Mouse (Mus musculus) spleen, embryonic (tissue): ENCODE measurements around the gene Sumf1.

Experiments
- CTCF ChIA-PET: fragments of 350-600 bp; sonication (Branson Sonifier 250); formaldehyde crosslinking; loops from one replicate; lab custom pipeline; 2022; lab: Charles Lee

The Sumf1 gene

GRCm38 (mm10) chr6:108184847-108185684 lies at the start of gene Sumf1:
Gene Sumf1 (minus strand): TSS chr6:108185582.
- CTCF ChIA-PET: interaction anchor here (0.5 kb wide), 1 partner anchor 1380 kb away, joined by 5 read pairs; no protein-coding TSS in a partner anchor

- CTCF ChIA-PET: no interaction called here
These were observed 49.2 kb upstream of the Sumf1 start for GRCm38 (mm10) chr6:108234536-108234935.

- CTCF ChIA-PET: no interaction called here
These were observed 47.7 kb upstream of the Sumf1 start for GRCm38 (mm10) chr6:108233070-108233469.

GRCm38 (mm10) chr6:108231892-108232710 lies 46.7 kb upstream of the Sumf1 start:
- CTCF ChIA-PET: no interaction called here

- CTCF ChIA-PET: no interaction called here
These were observed 45.2 kb upstream of the Sumf1 start for GRCm38 (mm10) chr6:108230608-108231007.

GRCm38 (mm10) chr6:108228601-108229000 lies 43.2 kb upstream of the Sumf1 start:
- CTCF ChIA-PET: interaction anchor here (0.6 kb wide), 1 partner anchor 644 kb away, joined by 4 read pairs; no protein-coding TSS in a partner anchor

GRCm38 (mm10) chr6:108228048-108228447 lies 42.7 kb upstream of the Sumf1 start:
- CTCF ChIA-PET: no interaction called here

- CTCF ChIA-PET: no interaction called here
These were observed 42.1 kb upstream of the Sumf1 start for GRCm38 (mm10) chr6:108227461-108227860.

- CTCF ChIA-PET: no interaction called here
These were observed 40.8 kb upstream of the Sumf1 start for GRCm38 (mm10) chr6:108226230-108226629.

GRCm38 (mm10) chr6:108225027-108225426 lies 39.6 kb upstream of the Sumf1 start:
- CTCF ChIA-PET: no interaction called here

- CTCF ChIA-PET: no interaction called here
These were observed 39.0 kb upstream of the Sumf1 start for GRCm38 (mm10) chr6:108224361-108224760.

- CTCF ChIA-PET: interaction anchor here (0.6 kb wide), 1 partner anchor 419 kb away, joined by 5 read pairs; no protein-coding TSS in a partner anchor
These were observed 37.5 kb upstream of the Sumf1 start for GRCm38 (mm10) chr6:108222875-108223274.

GRCm38 (mm10) chr6:108222435-108222834 lies 37.1 kb upstream of the Sumf1 start:
- CTCF ChIA-PET: interaction anchor here (0.6 kb wide), 1 partner anchor 420 kb away, joined by 5 read pairs; no protein-coding TSS in a partner anchor

GRCm38 (mm10) chr6:108217987-108218386 lies 32.6 kb upstream of the Sumf1 start:
- CTCF ChIA-PET: no interaction called here

- CTCF ChIA-PET: no interaction called here
These were observed 31.4 kb upstream of the Sumf1 start for GRCm38 (mm10) chr6:108216832-108217231.

GRCm38 (mm10) chr6:108216091-108216490 lies 30.7 kb upstream of the Sumf1 start:
- CTCF ChIA-PET: no interaction called here

GRCm38 (mm10) chr6:108214294-108214925 lies 29.0 kb upstream of the Sumf1 start:
- CTCF ChIA-PET: interaction anchor here (0.5 kb wide), 1 partner anchor 51 kb away, joined by 5 read pairs; no protein-coding TSS in a partner anchor

GRCm38 (mm10) chr6:108213481-108214293 lies 28.3 kb upstream of the Sumf1 start:
- CTCF ChIA-PET: interaction anchor here (0.5 kb wide), 2 partner anchors 16 to 52 kb away, joined by 5 to 6 read pairs; no protein-coding TSS in a partner anchor

GRCm38 (mm10) chr6:108212881-108213295 lies 27.5 kb upstream of the Sumf1 start, which contains the start of gene Itpr1:
Gene Itpr1 (plus strand): TSS chr6:108213096.
- CTCF ChIA-PET: interaction anchor here (0.5 to 0.6 kb wide), 2 partner anchors 15 to 299 kb away, joined by 3 to 6 read pairs; no protein-coding TSS in a partner anchor
